Mouse (Mus musculus) heart, embryonic 12.5 days (tissue): Measurements from ENCODE around the gene Gm36210. TPM values are rescaled to one million over a fixed set of nuclear protein-coding genes. Genes with fewer than 3 reads are reported as not detected.

Experiments
- ATAC-seq: fragments of 200-750 bp; cut with Nextera tagmentation; 2 replicates; pipeline ENCODE4 v1.8.0; 2017; ENCODE audit warnings: moderate TSS enrichment, moderate library complexity; ENCODE audit not compliant: insufficient number of reproducible peaks, low FRiP score
- H3K27ac ChIP-seq: fragments of 300-500 bp; sonication (generic); 2 replicates; pipeline ENCODE4 v1.5.1; 2016; ENCODE audit warnings: mild to moderate bottlenecking, moderate library complexity; ENCODE audit not compliant: poor library complexity, severe bottlenecking
- H3K27me3 ChIP-seq: fragments of 300-500 bp; sonication (generic); replicated peaks from 2 replicates; pipeline ENCODE4 v1.6.1; 2016; ENCODE audit warnings: mild to moderate bottlenecking, moderate library complexity
- H3K36me3 ChIP-seq: fragments of 300-500 bp; sonication (generic); 2 replicates; pipeline ENCODE4 v1.6.1; 2016; ENCODE audit warnings: mild to moderate bottlenecking, moderate library complexity
- H3K4me1 ChIP-seq: fragments of 300-500 bp; sonication (generic); replicated peaks from 2 replicates; pipeline ENCODE4 v1.6.1; 2016; ENCODE audit warnings: mild to moderate bottlenecking
- H3K4me2 ChIP-seq: fragments of 300-500 bp; sonication (generic); 2 replicates; pipeline ENCODE4 v1.6.1; 2016; ENCODE audit warnings: mild to moderate bottlenecking, moderate library complexity
- H3K4me3 ChIP-seq: fragments of 300-500 bp; sonication (generic); 2 replicates; pipeline ENCODE4 v1.5.1; 2016; ENCODE audit warnings: mild to moderate bottlenecking
- H3K9ac ChIP-seq: fragments of 300-500 bp; sonication (generic); 2 replicates; pipeline ENCODE4 v1.6.1; 2016; ENCODE audit warnings: mild to moderate bottlenecking, moderate library complexity
- H3K9me3 ChIP-seq: fragments of 300-500 bp; sonication (generic); replicated peaks from 2 replicates; pipeline ENCODE4 v1.6.1; 2016; ENCODE audit warnings: mild to moderate bottlenecking, moderate library complexity
- WGBS: fragments of 180-500 bp; shearing (Covaris S2); methylation state at CpG from one replicate; pipeline ENCODE4 v1.1.7; 2016; 5-methylcytosine and 5-hydroxymethylcytosine counted together
- polyA plus RNA-seq: library from polyadenylated mRNA; unstranded; fragments of >200 nt; fragmentation: Nextera tagmentation; extraction: Ambion mirVana; gene quantifications from 2 replicates; pipeline ENCODE4 v1.2.1, GENCODE M21; 2016

Gene Gm36210
- polyA plus RNA-seq, 1 experiment from 2014 or later = 0.27 TPM

DNA sequence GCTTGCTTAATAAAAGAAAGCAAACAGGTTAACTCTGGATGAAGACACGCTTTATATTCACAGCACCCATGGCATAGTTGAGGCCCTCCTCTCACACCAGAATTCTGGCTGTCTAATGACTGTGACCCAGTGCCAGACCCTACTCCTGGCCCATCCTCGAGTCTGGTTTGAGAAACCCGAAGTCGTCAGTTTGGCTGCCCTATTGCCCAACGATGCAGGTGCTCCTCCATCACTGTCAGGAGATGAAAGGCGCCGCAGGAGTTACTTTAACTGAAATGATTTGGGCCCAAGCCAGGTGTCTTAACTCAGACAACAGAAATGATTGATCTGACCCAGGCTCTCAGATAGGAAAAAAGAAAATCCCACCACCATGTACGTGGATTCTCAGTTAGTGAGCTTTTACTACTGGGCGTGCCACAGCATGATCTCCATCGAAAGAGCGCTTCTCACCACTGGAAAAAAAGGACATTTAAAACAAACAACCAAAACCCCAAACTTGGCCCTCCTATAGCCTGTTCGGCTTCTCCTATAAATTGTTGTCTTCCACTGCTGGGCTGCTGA, 46.8 kb downstream of the Gm36210 start:
- H3K36me3 ChIP-seq = no peaks in the 10 kb centered on the region
- peaks cover 3% of the 10 kb centered on the region; the same call in 1 of the 2 replicates for H3K4me1 ChIP-seq
- no peak overlapping the region for H3K4me2 ChIP-seq
- WGBS = 71% methylated on average over 12 of the region's 12 CpGs
- H3K9me3 ChIP-seq = no peaks in the 10 kb centered on the region
- H3K27me3 ChIP-seq = peaks cover 10% of the 10 kb centered on the region
- no peak overlapping the region for H3K9ac ChIP-seq
- ATAC-seq = no peak
- no peak overlapping the region for H3K4me3 ChIP-seq
- H3K27ac ChIP-seq = no peak overlapping the region

DNA sequence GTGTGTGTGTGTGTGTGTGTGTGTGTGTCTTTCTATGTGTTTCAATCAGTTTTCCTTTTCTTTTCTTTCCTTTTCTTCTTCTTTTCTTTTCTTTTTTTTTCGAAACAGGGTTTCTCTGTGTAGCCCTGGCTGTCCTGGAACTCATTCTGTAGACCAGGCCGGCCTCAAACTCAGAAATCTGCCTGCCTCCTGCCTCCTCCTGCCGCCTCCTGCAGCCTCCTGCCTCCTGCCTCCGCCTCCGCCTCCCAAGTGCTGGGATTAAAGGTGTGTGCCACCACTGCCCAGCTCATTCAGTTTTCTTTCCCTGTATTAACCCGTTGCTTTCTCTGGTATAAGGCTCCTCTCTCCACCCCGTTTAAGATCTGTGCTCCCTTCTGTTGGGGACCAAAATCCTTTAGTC, 49.0 kb downstream of the Gm36210 start:
- no peak overlapping the region for H3K4me2 ChIP-seq
- H3K9me3 ChIP-seq = no peaks in the 10 kb centered on the region; the same call in 1 of the 2 replicates
- H3K9ac ChIP-seq = no peak overlapping the region
- peaks cover 10% of the 10 kb centered on the region for H3K27me3 ChIP-seq
- H3K4me3 ChIP-seq = no peak overlapping the region
- H3K27ac ChIP-seq = no peak overlapping the region
- no peak for ATAC-seq
- H3K36me3 ChIP-seq = no peaks in the 10 kb centered on the region
- 56% methylated on average over 7 of the region's 7 CpGs for WGBS
- no peaks in the 10 kb centered on the region for H3K4me1 ChIP-seq

DNA sequence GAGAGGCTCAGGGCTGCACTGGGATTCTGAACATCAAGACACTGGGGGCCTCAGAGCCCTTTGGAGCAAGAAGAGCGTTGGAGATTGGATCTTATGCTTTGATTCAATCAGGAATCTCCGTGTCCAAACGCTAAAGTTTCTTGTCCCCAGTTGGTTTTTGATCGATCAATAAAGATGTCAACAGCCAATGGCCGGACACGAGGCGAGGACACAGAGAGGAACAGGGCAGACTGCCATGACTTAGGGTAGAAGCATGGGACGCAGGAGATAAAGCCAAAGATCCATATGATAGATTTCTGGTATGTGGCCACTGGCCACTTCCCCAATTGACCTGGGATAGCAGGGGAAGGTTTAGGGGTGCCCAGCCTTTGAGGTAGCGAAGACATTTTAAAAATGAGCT, 49.8 kb downstream of the Gm36210 start:
- no peaks in the 10 kb centered on the region for H3K36me3 ChIP-seq
- 78% methylated on average over 9 of the region's 9 CpGs for whole genome bisulfite sequencing
- no peak overlapping the region for H3K4me2 ChIP-seq
- H3K9ac ChIP-seq = no peak overlapping the region
- H3K4me3 ChIP-seq = no peak overlapping the region
- no peaks in the 10 kb centered on the region; the same call in 1 of the 2 replicates for H3K9me3 ChIP-seq
- no peak overlapping the region for H3K27ac ChIP-seq
- ATAC-seq = no peak
- H3K4me1 ChIP-seq = no peaks in the 10 kb centered on the region
- peaks cover 10% of the 10 kb centered on the region for H3K27me3 ChIP-seq

DNA sequence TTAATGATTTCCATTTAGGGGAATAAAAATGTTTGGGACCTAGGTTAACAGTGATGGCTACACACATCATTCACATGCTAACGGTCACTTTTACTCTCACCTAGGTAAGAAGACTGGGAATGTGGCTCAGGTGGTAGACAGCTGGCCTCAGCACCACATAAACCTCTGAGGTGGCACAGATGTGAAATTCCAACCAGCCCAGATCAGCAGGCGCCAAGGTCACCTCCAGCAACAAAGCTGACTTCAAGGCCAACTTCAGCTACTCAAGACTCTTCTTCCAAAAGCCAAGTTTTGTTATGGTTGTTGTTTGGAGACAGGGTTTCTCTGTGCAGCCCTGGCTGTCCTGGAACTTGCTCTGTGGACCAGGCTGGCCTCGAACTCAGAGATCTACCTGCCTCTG, 52.7 kb downstream of the Gm36210 start:
- Histone ChIP-seq H3K4me3 (no peak overlapping the region), H3K27ac (no peak overlapping the region), H3K27me3 (peaks cover 28% of the 10 kb centered on the region), H3K36me3 (no peaks in the 10 kb centered on the region), H3K9me3 (no peaks in the 10 kb centered on the region; the same call in 1 of the 2 replicates), H3K9ac (no peak overlapping the region), H3K4me1 (no peaks in the 10 kb centered on the region), H3K4me2 (no peak overlapping the region)
- WGBS = 62% methylated on average over 3 of the region's 3 CpGs
- no peak for ATAC-seq

DNA sequence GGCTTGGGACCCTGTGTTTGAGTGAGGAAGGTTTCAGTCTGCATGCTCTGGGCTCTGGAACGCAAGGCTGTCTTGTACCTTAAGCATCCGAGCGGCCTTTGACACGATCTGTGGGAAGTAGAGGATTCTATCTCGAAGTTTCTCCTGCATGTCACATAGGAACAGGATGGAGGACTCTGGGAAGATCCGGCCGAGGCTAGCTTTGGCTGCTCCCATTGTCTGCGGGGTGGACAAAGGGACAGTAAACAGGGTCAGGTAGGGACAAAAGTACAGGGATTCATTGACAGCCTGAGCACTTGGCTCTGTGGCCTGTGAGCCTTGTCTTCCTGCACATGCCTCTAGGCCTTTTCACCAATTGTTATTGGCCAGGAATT, 55.0 kb downstream of the Gm36210 start:
- H3K27me3 ChIP-seq = peaks cover 36% of the 10 kb centered on the region
- peaks cover 7% of the 10 kb centered on the region for H3K9me3 ChIP-seq
- no peak overlapping the region for H3K4me2 ChIP-seq
- WGBS = 64% methylated on average over 8 of the region's 8 CpGs
- H3K9ac ChIP-seq = no peak overlapping the region
- H3K36me3 ChIP-seq = no peaks in the 10 kb centered on the region
- ATAC-seq = no peak
- H3K27ac ChIP-seq = no peak overlapping the region
- no peaks in the 10 kb centered on the region for H3K4me1 ChIP-seq
- H3K4me3 ChIP-seq = no peak overlapping the region

DNA sequence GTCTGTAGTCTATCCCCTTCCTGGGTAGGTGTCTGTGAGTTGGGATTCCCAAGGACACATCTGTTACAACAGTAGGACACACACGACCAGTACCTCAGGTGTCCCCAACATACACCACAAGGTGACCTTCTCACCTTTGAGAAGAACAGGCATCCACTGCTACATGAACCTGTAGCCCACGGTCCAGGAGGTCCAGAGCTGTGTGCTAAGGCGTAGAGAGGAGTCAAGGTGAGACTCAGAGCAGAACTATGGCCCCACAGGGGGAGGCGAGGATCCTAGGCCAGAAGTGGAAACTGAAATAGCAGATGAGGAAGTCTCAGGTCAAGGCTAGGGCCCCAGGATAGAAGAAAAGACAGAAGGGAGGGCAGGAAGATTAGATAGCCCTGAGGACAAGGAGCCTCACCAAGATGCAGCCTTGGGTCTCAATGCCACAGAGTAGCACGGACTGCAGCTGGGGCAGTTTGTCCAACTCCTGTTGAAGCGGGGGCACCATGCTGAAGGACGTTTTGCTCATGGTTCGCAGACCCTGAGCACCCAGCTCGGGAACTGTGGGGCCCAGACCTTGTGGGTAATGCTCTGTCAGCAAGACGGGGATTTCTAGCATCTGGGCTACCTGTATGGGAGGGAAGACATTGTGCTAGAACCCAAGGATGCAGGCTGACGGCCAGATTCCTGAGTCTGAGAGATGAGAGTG, 55.5 kb downstream of the Gm36210 start:
- no peak for ATAC-seq
- Histone ChIP-seq H3K9ac (no peak overlapping the region), H3K4me2 (no peak overlapping the region), H3K9me3 (peaks cover 11% of the 10 kb centered on the region), H3K36me3 (no peaks in the 10 kb centered on the region), H3K4me3 (no peak overlapping the region), H3K27me3 (peaks cover 41% of the 10 kb centered on the region), H3K4me1 (no peaks in the 10 kb centered on the region), H3K27ac (no peak overlapping the region)
- 75% methylated on average over 11 of the region's 11 CpGs for WGBS

DNA sequence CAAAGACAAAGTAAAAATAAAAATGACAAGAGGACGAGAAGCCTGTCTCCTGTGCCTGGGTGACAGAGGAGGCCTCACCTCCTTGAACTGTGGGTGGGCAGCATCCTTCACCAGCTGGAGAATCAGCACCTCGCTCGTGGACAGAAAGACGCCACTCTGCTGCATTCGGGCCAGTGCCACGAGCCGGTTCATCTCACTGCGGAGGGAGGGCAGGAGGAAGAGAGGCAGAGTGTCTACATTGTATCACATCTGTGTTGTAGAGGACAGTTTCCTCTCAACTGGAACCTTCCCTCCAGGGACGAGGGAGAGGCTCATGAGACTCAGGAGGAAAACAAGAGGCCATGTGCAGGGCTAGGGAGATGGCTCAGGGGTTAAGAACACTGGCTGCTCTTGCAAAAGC, 56.9 kb downstream of the Gm36210 start:
- no peak for ATAC-seq
- H3K27ac ChIP-seq = no peak overlapping the region
- H3K4me3 ChIP-seq = no peak overlapping the region
- no peak overlapping the region for H3K4me2 ChIP-seq
- peaks cover 5% of the 10 kb centered on the region for H3K4me1 ChIP-seq
- H3K9me3 ChIP-seq = peaks cover 13% of the 10 kb centered on the region
- H3K27me3 ChIP-seq = peaks cover 55% of the 10 kb centered on the region
- H3K36me3 ChIP-seq = no peaks in the 10 kb centered on the region
- 50% methylated on average over 9 of the region's 9 CpGs for WGBS
- H3K9ac ChIP-seq = no peak overlapping the region

Other genes starting within 250 kb of the Gm36210 start
- gene Ppp6r1, start 247.5 kb downstream of the Gm36210 start, polyA plus RNA-seq = 9.8 and 10.2 TPM in 2 replicates
- gene Hspbp1, start 221.4 kb downstream of the Gm36210 start, polyA plus RNA-seq = 78.2 and 84.7 TPM in 2 replicates
- 1.0 and 1.7 TPM in 2 replicates for gene Brsk1, start 215.9 kb downstream of the Gm36210 start, polyA plus RNA-seq
- 0.08 TPM in 1 of 2 replicates, not detected in the other for gene Tmem150b, start 181.3 kb downstream of the Gm36210 start, polyA plus RNA-seq
- 60.7 and 65.0 TPM in 2 replicates for gene Kmt5c, start 166.4 kb downstream of the Gm36210 start, polyA plus RNA-seq
- 41.0 and 44.4 TPM in 2 replicates for gene Cox6b2, start 153.4 kb downstream of the Gm36210 start, polyA plus RNA-seq
- gene Fam71e2, start 135.2 kb downstream of the Gm36210 start, polyA plus RNA-seq = not detected in 2 replicates
- 0.28 TPM in 1 of 2 replicates, not detected in the other for gene Il11, start 123.7 kb downstream of the Gm36210 start, polyA plus RNA-seq
- not detected in 2 replicates for gene Tmem190, start 123.6 kb downstream of the Gm36210 start, polyA plus RNA-seq
- 4.6 and 4.8 TPM in 2 replicates for gene Tmem238, start 116.9 kb downstream of the Gm36210 start, polyA plus RNA-seq
- gene Rpl28, start 113.6 kb downstream of the Gm36210 start, polyA plus RNA-seq = 279 and 284 TPM in 2 replicates
- 344 and 363 TPM in 2 replicates for gene Ube2s, start 93.9 kb downstream of the Gm36210 start, polyA plus RNA-seq
- gene Shisa7, start 61.8 kb downstream of the Gm36210 start, polyA plus RNA-seq = 0.05 TPM in 1 of 2 replicates, not detected in the other
- 3.9 and 4.4 TPM in 2 replicates for gene Isoc2b, start 36.3 kb downstream of the Gm36210 start, polyA plus RNA-seq
- gene Isoc2a, start 29.4 kb downstream of the Gm36210 start, polyA plus RNA-seq = 0.74 and 1.0 TPM in 2 replicates
- 2.6 and 2.9 TPM in 2 replicates for gene Zfp628, start 8.7 kb upstream of the Gm36210 start, polyA plus RNA-seq
- 4.6 and 5.5 TPM in 2 replicates for gene Nat14, start 15.5 kb upstream of the Gm36210 start, polyA plus RNA-seq
- gene Ssc5d, start 19.3 kb upstream of the Gm36210 start, polyA plus RNA-seq = 1.5 and 1.7 TPM in 2 replicates
- 2.1 and 2.6 TPM in 2 replicates for gene Sbk2, start 57.9 kb upstream of the Gm36210 start, polyA plus RNA-seq
- gene Sbk3, start 64.7 kb upstream of the Gm36210 start, polyA plus RNA-seq = 0.08 and 0.17 TPM in 2 replicates
- gene Zfp579, start 89.6 kb upstream of the Gm36210 start, polyA plus RNA-seq = 26.0 and 29.3 TPM in 2 replicates
- 9.8 and 10.4 TPM in 2 replicates for gene Zfp524, start 107.9 kb upstream of the Gm36210 start, polyA plus RNA-seq
- gene Fiz1, start 108.2 kb upstream of the Gm36210 start, polyA plus RNA-seq = 28.9 and 31.2 TPM in 2 replicates
- gene Gm44973, start 109.0 kb upstream of the Gm36210 start, polyA plus RNA-seq = not detected in 2 replicates
- gene Zfp865, start 113.9 kb upstream of the Gm36210 start, polyA plus RNA-seq = 5.1 and 5.4 TPM in 2 replicates
- 1.5 and 1.7 TPM in 2 replicates for gene Ccdc106, start 114.0 kb upstream of the Gm36210 start, polyA plus RNA-seq
- not detected in 2 replicates for gene 4632433K11Rik, start 127.6 kb upstream of the Gm36210 start, polyA plus RNA-seq
- gene Zfp784, start 131.9 kb upstream of the Gm36210 start, polyA plus RNA-seq = 3.6 and 4.9 TPM in 2 replicates
- 16.6 and 17.7 TPM in 2 replicates for gene Zfp580, start 145.0 kb upstream of the Gm36210 start, polyA plus RNA-seq
- 81.7 and 83.9 TPM in 2 replicates for gene U2af2, start 155.6 kb upstream of the Gm36210 start, polyA plus RNA-seq
- 52.1 TPM in 2 replicates for gene Epn1, start 173.7 kb upstream of the Gm36210 start, polyA plus RNA-seq
- not detected in 2 replicates for gene Rfpl4, start 210.4 kb upstream of the Gm36210 start, polyA plus RNA-seq
- 0.96 and 2.2 TPM in 2 replicates for gene Rasl2-9, start 219.4 kb upstream of the Gm36210 start, polyA plus RNA-seq
- not detected in 2 replicates for gene Vmn1r55, start 243.2 kb upstream of the Gm36210 start, polyA plus RNA-seq